Mouse (Mus musculus) gastrocnemius, postnatal 4 days (tissue): Measurements from ENCODE around the gene Slc35d3. TPM values are rescaled to one million over a fixed set of nuclear protein-coding genes. Genes with fewer than 3 reads are reported as not detected.

Experiments used
- DNase-seq, 2 experiments: peaks; one replicate each; pipeline ENCODE4 v3.0.0; 2021 to 2022; ENCODE audit warnings: low spot score in 2 of 2, mixed read lengths in 2 of 2
- long read RNA-seq, 2 experiments: library from polyadenylated mRNA; stranded (forward); transcript quantifications; one replicate each; pipeline ENCODE4 v2.0.0; 2021
- total RNA-seq, 2 experiments: library from RNA; stranded (reverse); gene quantifications; 2 replicates each; pipeline ENCODE4 v1.2.3; 2021

Slc35d3 gene
- total RNA-seq: under 1 TPM in 1 of 2 experiments, not detected in 1; 0.10 TPM
- long read RNA-seq, experiment 1, partial matches to known transcripts: 0 of 1 reads
- long read RNA-seq, experiment 1, other reads (novel, unspliced or antisense): 0 of 1 reads
- long read RNA-seq, experiment 2: 0 reads

DNA sequence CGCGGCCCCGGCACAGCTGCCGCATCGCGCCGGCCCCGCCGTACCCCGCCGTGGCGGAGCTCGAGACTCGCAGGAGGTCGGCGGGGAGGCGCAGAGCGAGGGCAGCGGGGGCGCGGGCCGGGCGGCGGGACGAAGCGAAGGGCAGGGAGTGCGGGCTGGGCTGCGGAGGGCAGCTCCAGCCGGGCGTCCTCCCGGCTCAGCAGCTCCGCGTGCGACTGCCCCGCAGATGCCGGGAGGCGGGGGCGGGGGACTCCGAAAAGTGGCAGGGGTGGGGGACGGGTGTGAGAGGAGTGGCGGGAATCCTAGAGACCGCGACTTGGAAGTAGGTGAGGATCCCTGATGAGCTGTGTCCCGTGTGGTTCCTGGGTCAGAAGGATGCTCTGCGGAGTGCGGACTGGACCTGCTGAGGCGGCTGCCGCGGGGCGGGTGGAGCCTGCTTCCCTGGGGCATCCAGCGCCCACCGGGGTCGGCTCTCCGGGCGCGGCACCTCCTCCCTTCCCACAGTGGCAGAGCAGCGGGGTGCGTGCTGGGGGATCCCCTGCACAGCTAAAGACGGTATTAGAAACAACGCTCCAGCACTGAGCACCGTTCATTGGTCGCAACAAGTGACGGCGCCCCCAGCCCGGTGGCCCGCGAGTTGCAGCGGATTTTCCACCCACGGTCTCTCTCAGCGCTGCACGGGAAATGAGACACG is at the start of gene Slc35d3:
Gene Slc35d3, minus strand, starts transcription at position 462 of the 694 bp plus-strand sequence.
- peak in 1 of 2 experiments; percentile 17 for DNase-seq

GRCm38 (mm10) chr10:19900191-19900590 is 48.9 kb upstream of the Slc35d3 start:
- no peak for DNase-seq

GRCm38 (mm10) chr10:19893976-19894375 is 42.7 kb upstream of the Slc35d3 start:
- peak in 1 of 2 experiments; percentile 29 for DNase-seq

DNA sequence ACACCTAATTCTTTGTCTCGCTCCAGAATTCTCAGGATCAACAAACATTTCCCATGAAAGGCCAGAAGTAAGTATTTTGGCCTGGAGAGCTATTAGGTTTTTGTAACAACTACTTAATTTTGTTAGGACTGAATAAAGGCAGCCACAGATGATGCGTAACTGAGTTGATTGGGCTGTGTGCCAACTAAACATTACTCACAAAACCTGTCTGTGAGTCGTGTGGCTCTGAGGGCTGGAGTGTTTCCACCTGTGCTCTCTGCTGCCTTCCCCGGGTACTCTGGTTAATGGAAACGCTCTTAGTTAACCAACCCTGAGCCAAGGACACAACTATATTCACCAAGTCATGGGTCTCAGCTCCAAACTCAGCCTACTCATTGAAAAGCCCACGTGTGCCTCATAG is 41.9 kb upstream of the Slc35d3 start:
- no peak for DNase-seq

DNA sequence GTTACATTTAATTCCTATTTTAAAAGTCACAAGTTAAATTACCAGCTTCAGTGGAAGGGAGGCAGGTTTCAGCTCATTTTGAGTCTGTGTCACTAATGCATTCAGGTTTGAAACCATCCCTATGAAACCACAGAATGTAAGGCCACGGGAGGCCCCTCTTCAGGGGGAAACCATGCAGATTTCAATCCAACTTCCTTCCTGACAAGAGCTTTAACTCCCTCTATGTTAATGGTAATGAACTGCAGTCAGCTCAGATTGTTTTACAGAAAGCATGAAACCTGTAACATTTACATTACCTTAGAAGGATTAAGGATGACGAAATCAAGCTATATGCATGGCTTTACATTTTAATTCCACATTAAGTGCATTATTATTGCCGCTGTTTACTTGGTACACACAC is 40.4 kb upstream of the Slc35d3 start:
- no peak for DNase-seq

GRCm38 (mm10) chr10:19889908-19890307 is 38.6 kb upstream of the Slc35d3 start:
- no peak for DNase-seq

GRCm38 (mm10) chr10:19886249-19886648 is 35.0 kb upstream of the Slc35d3 start:
- no peak for DNase-seq

DNA sequence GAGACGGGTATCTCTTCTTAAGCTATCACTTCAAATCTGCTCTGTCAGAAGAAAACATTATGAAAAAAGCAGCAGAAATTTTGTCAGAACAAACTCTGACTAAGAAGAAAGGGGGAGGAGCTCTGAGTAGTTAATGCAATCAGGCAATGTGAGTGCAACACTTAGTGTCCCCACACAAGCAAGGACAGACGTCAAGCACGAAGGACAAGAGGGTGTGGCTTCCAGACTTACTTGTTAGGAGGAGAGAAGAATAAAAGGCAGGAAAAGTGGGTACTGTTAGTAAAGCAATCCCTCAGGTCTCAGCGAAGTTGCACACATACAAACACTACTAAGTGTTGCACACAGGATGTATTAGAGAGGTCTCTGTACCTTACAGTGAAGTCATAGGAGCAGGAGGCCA is 33.1 kb upstream of the Slc35d3 start:
- no peak for DNase-seq

DNA sequence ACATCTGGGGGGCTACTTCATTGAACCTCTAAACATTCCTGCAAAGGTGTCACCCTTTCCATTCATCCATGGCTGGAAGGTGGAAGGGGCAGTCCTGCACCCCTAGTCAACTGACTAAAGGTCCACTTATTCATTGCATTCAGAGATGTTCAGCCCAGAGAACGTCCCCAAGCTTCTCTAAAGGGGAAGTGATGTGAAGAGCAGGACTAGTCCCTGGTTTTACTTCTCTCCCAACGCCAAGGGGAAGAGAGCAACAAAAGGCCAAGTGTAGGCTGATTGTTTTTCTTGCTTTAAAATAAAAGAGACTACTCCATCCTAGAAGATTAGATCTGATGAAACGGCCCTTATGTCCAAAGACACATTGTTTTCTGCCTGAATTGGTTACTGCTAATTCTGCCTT is 29.2 kb upstream of the Slc35d3 start:
- DNase-seq: no peak

DNA sequence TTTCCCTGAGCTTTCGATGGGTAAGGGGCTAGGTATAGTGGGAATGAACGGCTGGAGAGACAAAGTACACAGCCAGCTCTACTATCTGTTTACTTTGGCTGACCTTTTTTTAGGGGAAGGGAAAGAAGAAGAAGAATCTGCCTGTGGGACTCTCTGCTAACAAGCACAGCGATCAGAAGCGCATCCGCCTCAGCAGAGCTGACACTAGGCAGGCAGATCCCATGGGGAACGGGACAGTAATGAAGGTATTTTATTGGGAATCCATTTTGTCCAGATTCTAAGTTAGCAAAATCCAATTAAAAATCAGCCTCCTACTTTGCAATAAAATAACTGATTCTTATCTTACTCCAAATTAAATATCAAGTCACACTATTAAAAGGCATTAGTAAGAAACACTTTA is 27.9 kb upstream of the Slc35d3 start:
- no peak for DNase-seq

GRCm38 (mm10) chr10:19877679-19878078 is 26.4 kb upstream of the Slc35d3 start:
- no peak for DNase-seq

DNA sequence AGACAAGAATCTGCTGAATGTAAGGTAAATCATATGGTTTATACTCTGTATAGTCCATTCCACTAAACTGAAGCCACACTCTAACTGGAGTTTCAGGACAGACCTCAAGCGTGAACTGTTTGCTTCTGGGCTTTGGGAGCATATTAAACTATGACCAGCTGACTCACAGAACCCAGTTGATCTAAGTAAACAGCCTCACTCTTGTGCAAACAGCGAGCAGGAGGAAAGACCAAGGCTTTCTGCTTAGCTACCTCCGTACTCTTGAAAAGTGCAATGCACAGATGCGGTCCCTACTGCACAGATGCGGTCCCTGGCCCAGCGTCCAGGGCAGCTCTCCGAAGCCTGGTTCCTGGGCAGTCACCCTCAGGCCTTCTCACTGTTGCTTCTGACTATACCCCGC is 26.0 kb upstream of the Slc35d3 start:
- DNase-seq: no peak

DNA sequence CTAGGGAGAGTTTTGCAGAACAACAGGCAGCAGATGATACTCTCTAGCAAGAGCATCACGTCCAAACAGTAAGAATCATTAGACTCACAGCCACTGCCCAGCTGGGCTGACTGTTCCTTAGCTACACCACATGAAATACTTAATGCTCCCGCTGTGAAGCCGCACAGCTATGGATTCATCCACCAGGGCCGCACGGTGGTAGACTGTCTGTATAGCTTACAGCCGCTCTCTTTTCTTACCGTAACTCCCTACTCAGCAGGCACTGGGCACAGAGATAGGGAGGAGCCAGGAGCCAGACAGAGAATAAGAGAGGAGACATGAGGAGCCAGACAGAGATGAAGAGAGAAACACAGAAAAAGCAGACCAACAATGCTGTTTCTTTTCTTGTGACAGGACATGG is 25.4 kb upstream of the Slc35d3 start:
- DNase-seq: no peak

DNA sequence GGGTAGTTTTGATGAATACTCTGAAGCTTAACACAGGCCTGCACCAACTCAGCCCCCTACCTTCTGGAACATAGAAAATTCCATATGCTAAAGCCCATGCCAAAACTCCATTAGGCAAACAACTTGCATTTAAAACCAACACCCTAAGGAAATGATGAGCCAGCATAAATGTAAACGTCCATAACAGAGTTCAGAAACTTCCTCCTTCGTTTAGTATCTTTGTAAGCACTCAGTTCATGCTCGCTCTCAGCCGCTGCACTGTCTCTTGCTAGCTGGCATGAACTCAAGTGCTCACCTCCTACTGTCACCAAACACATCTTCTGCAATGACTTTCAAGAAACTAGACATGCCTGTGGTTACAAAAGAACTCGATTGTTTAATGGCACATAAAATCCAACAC is 24.1 kb upstream of the Slc35d3 start:
- DNase-seq: no peak

DNA sequence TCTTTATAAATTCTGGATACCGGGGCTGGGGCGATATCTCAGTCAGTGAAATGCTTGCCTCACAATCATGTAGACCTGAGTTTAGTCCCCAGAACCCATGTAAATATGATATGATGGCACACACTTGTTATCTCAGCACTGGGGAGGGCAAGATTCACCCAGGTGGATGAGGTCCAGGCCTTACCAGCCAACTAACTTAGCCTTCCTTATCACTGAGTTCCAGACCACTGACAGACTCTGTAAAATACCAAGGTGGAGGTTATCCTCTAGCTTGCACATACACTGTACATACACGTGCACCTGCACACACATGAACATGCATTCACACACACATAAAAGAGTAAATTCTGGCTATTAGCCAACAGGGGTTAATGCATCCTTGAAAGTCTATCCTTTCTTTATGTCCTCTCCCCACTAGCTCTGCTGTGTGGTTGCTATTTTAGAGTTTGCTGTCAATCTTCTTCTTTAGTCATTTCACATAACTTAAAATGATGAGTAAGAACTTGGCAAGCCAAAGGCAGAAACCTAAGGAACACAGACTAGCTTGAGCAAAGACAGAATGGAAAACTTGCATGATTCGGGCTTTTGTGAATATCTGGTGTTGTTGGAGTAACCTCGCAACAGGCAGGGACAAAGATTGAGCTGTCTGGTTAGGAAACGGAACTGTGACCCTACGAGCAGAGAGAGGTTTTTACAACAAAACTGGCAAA is 4.5 kb upstream of the Slc35d3 start:
- DNase-seq: no peak

DNA sequence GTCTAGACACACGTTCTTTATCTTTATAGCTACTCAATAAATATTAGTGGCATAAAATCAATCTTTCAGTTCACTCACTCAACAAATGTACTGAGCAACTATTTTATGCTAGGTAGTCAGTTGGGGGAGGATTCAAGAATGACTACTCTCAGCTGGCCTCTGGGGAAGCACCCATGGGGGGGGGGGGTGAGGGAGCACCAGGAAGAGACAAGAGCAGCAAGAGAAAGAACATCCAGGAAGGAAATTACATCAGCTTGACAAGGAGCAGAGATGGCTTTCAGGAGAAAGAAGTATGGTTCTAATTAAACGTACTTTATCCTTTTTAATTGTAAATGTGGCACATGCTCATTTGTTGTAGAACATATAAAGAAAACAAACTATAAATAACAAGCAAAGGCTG is 2.4 kb upstream of the Slc35d3 start:
- DNase-seq: no peak

- no peak for DNase-seq
Observed at GRCm38 (mm10) chr10:19852776-19853175, 1.5 kb upstream of the Slc35d3 start.

DNA sequence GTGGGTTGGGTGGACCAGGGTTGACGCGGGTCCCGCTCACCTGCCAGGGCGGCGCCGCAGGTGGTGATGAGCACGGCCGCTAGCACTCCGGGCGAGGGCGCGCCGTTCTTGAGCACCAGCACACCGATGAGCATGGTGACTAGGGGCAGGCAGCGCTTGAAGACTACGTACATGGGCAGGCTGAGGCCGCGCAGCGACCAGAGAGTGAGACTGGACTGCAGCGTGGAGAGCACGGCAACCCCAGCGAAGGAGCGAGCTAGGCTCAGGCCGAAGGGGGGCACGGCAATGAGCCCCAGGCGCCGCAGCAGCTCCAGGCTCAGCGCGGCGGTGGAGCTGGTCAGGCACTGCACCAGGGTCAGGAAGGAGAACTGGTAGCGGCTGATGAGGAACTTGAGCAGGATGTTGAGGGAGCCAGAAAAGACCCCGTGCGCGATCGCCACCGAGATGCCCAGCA is 688 bp downstream of the Slc35d3 start:
- DNase-seq: peak in 1 of 2 experiments; percentile 14

GRCm38 (mm10) chr10:19849771-19850365 is 1.4 kb downstream of the Slc35d3 start:
- peak in 1 of 2 experiments; percentile 13 for DNase-seq

- no peak for DNase-seq
Observed at GRCm38 (mm10) chr10:19848928-19849770, 2.1 kb downstream of the Slc35d3 start.

- no peak for DNase-seq
Observed at GRCm38 (mm10) chr10:19839836-19840235, 11.4 kb downstream of the Slc35d3 start.
